Mouse (Mus musculus): ENCODE measurements around the gene Cryz. TPM values are rescaled to one million over a fixed set of nuclear protein-coding genes. Genes with fewer than 3 reads are reported as not detected.

The Cryz gene
- total RNA-seq (2023): 1 to 10 TPM; 3.5 to 3.8 TPM

GRCm38 (mm10) chr3:154596488-154596933 is at the start of gene Cryz:
Cryz (plus strand) TSS chr3:154596711.

DNA sequence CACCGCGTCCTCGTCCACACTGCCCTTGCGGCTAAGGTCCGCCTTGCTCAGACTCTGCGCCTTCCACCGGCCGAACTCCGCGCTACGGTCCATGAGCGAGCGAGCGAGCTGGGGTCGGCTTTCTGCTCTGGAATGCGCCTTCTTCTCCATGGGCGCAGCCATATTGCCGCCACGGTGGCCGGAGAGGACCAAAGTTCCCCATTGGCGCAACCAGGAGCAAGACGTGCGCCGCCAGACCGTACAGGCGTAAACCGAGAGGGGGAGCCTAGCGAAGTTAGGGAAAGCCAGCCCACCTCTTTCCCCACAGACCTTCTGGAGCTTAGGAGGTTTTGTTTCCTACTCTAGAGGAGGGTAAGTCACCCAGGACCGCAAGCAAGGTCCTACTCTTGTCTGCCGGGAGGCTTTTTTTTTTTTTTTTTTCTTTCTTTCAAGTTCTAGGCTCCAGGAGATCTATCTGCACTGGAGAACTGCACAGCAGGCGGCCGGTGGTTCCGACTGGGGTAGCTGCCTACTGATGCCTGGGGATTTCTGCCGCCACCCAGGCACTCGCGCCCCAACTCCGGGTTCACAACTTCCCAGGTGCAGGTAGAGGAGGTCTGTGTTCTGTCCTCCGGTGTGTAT is 533 bp downstream of the Cryz start, which contains the start of gene Tyw3:
Gene Tyw3, minus strand, starts transcription at position 171 of the 621 bp plus-strand sequence.

GRCm38 (mm10) chr3:154663545-154663944 is 67.0 kb downstream of the Cryz start, which contains the start of gene Erich3:
Erich3 (plus strand) TSS chr3:154663859.

Other genes with a start within 250 kb of the Cryz start
- 1 to 10 TPM; 7.3 to 8.7 TPM for gene Tyw3, start 393 bp downstream of the Cryz start, total RNA-seq (2023)
- gene Erich3, start 67.1 kb downstream of the Cryz start, total RNA-seq (2023): not detected

All from T-cell, adult 66 days (primary cell).